Mouse (Mus musculus) forebrain, embryonic 12.5 days (tissue): ENCODE results near the gene Pold1. TPM values are rescaled to one million over a fixed set of nuclear protein-coding genes. Genes with fewer than 3 reads are reported as not detected.
A peak's percentile ranks its signal among the peaks of the same experiment; 100 is the strongest.

ENCODE experiments used
- ATAC-seq: fragments of 200-750 bp; cut with Nextera tagmentation; 2 replicates; pipeline ENCODE4 v1.8.0; 2017; ENCODE audit warnings: moderate TSS enrichment; ENCODE audit not compliant: low FRiP score
- H3K27ac ChIP-seq: fragments of 300-500 bp; sonication (generic); 2 replicates; pipeline ENCODE4 v1.5.1; 2016; ENCODE audit warnings: mild to moderate bottlenecking
- H3K27me3 ChIP-seq: fragments of 300-500 bp; sonication (generic); 2 replicates; pipeline ENCODE4 v1.6.1; 2016; ENCODE audit warnings: mild to moderate bottlenecking
- H3K36me3 ChIP-seq: fragments of 300-500 bp; sonication (generic); replicated peaks from 2 replicates; pipeline ENCODE4 v1.6.1; 2016; ENCODE audit warnings: mild to moderate bottlenecking
- H3K4me1 ChIP-seq: fragments of 300-500 bp; sonication (generic); 2 replicates; pipeline ENCODE4 v1.6.1; 2016
- H3K4me2 ChIP-seq: fragments of 300-500 bp; sonication (generic); 2 replicates; pipeline ENCODE4 v1.6.1; 2016; ENCODE audit warnings: mild to moderate bottlenecking, moderate library complexity
- H3K4me3 ChIP-seq: fragments of 300-500 bp; sonication (generic); replicated peaks from 2 replicates; pipeline ENCODE4 v1.5.1; 2016; ENCODE audit warnings: mild to moderate bottlenecking
- H3K9ac ChIP-seq: fragments of 300-500 bp; sonication (generic); 2 replicates; pipeline ENCODE4 v1.6.1; 2016; ENCODE audit warnings: mild to moderate bottlenecking
- H3K9me3 ChIP-seq: fragments of 300-500 bp; sonication (generic); 2 replicates; pipeline ENCODE4 v1.6.1; 2016
- WGBS: fragments of 180-500 bp; shearing (Covaris S2); methylation state at CpG from one replicate; pipeline ENCODE4 v1.1.7; 2016; 5-methylcytosine and 5-hydroxymethylcytosine counted together
- polyA plus RNA-seq: library from polyadenylated mRNA; unstranded; fragments of >200 nt; fragmentation: Nextera tagmentation; extraction: Ambion mirVana; gene quantifications from 2 replicates; pipeline ENCODE4 v1.2.1, GENCODE M21; 2016

The Pold1 gene
- polyA plus RNA-seq, 1 experiment from 2014 or later = 111 TPM

- no peak overlapping the region for H3K4me2 ChIP-seq
- WGBS = 72% methylated on average over 1 of the region's 1 CpGs
- peaks cover 10% of the 10 kb centered on the region; the same call in 1 of the 2 replicates for H3K36me3 ChIP-seq
- no peak overlapping the region for H3K9ac ChIP-seq
- no peak overlapping the region for H3K27ac ChIP-seq
- peaks cover 25% of the 10 kb centered on the region for H3K27me3 ChIP-seq
- peaks cover 26% of the 10 kb centered on the region for H3K4me1 ChIP-seq
- no peak overlapping the region for H3K4me3 ChIP-seq
- H3K9me3 ChIP-seq = no peaks in the 10 kb centered on the region
- ATAC-seq = no peak
These were observed 49.7 kb downstream of the Pold1 start for GRCm38 (mm10) chr7:44498922-44499321.

GRCm38 (mm10) chr7:44497361-44498055 is 51.1 kb downstream of the Pold1 start:
- Histone ChIP-seq H3K9me3 (no peaks in the 10 kb centered on the region), H3K27me3 (peaks cover 20% of the 10 kb centered on the region), H3K27ac (no peak overlapping the region), H3K4me3 (peak overlapping the region; percentile 74), H3K9ac (peak overlapping the region; percentile 84; the same call in 1 of the 2 replicates), H3K4me2 (peak overlapping the region; percentile 87), H3K4me1 (peaks cover 26% of the 10 kb centered on the region), H3K36me3 (peaks cover 20% of the 10 kb centered on the region)
- WGBS = 87% methylated on average over 10 of the region's 10 CpGs
- ATAC-seq = no peak

DNA sequence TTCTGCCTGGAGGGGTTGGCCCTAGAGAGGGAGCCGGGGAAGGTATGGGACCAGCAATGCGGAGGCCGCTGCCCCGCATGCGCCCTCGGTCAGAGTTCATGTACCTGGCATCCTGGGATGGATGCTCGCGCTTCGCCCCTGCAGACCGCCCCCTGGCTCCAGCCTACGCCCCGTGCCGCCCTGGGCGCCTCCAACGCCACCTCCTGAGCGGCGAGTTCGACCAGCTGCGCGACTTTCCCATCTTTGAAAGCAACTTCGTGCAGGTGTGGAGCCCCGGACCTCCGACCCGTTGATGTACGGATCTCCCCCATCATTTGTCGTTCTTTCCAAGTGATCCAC is 51.9 kb downstream of the Pold1 start:
- Histone ChIP-seq H3K4me1 (peaks cover 26% of the 10 kb centered on the region), H3K9ac (peak overlapping the region; percentile 84), H3K9me3 (no peaks in the 10 kb centered on the region), H3K36me3 (peaks cover 28% of the 10 kb centered on the region), H3K4me3 (peak overlapping the region; percentile 74), H3K4me2 (peak overlapping the region; percentile 87), H3K27ac (peak overlapping the region; percentile 96), H3K27me3 (peaks cover 20% of the 10 kb centered on the region)
- no peak for ATAC-seq
- under 1% methylated on average over 26 of the region's 26 CpGs for WGBS

GRCm38 (mm10) chr7:44495992-44496770 is 52.5 kb downstream of the Pold1 start, which contains the start of the genes Emc10 and Fam71e1:
TSS of gene Emc10 (minus strand) at chr7:44496529.
TSS of gene Fam71e1 (plus strand) at chr7:44496581.
- peaks cover 20% of the 10 kb centered on the region for H3K27me3 ChIP-seq
- WGBS = 1% methylated on average over 58 of the region's 58 CpGs

GRCm38 (mm10) chr7:44495086-44495485 is 53.6 kb downstream of the Pold1 start:
- Histone ChIP-seq H3K4me2 (peak overlapping the region; percentile 87), H3K9me3 (no peaks in the 10 kb centered on the region)
- 87% methylated on average over 7 of the region's 7 CpGs for WGBS

More at GRCm38 (mm10) chr7:44495992-44496770, 52.5 kb downstream of the Pold1 start, which contains the start of the genes Emc10 and Fam71e1:
- H3K27ac ChIP-seq = peak within 1 kb of the TSS; percentile 96
- peak within 1 kb of the TSS; percentile 74 for H3K4me3 ChIP-seq
- ATAC-seq = peak; percentile 96
- H3K9me3 ChIP-seq = no peaks in the 10 kb centered on the region
- peaks cover 33% of the 10 kb centered on the region for H3K36me3 ChIP-seq
- peak within 1 kb of the TSS; percentile 84 for H3K9ac ChIP-seq
- H3K4me2 ChIP-seq = peak within 1 kb of the TSS; percentile 87
- peaks cover 26% of the 10 kb centered on the region for H3K4me1 ChIP-seq

DNA sequence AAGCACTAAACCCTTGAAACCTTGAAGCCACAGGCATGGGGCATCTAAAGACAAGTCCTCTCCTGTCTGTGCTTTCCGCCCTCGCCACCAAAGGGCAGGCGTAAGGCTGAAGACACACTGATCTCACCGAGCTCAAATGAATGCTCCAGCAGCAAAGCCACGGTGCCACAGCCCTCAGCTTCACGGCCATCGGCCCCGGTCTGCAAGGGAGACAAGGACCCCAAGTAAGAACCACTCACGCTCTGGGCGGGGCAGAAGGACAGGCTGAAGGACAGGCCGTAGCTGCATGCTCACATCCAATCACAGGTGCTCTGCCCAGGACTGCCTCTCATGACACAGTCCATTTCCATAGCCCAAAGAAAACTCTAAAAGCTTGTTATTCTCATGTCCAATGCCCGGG is 54.0 kb downstream of the Pold1 start:
- no peaks in the 10 kb centered on the region for H3K9me3 ChIP-seq
- H3K27ac ChIP-seq = no peak overlapping the region
- 0 out of 2 replicates have a peak overlapping the region, but pooled peaks have one; percentile 74 for H3K4me3 ChIP-seq
- peaks cover 26% of the 10 kb centered on the region for H3K4me1 ChIP-seq
- no peak overlapping the region for H3K9ac ChIP-seq
- peaks cover 7% of the 10 kb centered on the region; the same call in 1 of the 2 replicates for H3K27me3 ChIP-seq
- peaks cover 48% of the 10 kb centered on the region for H3K36me3 ChIP-seq
- peak overlapping the region; percentile 87 for H3K4me2 ChIP-seq
- no peak for ATAC-seq
- WGBS = 92% methylated on average over 12 of the region's 12 CpGs

More at GRCm38 (mm10) chr7:44495086-44495485, 53.6 kb downstream of the Pold1 start:
- ATAC-seq = no peak
- H3K36me3 ChIP-seq = peaks cover 44% of the 10 kb centered on the region
- H3K4me1 ChIP-seq = peaks cover 26% of the 10 kb centered on the region
- H3K9ac ChIP-seq = peak overlapping the region; percentile 81; the same call in 1 of the 2 replicates
- no peak overlapping the region for H3K27ac ChIP-seq
- peaks cover 11% of the 10 kb centered on the region; the same call in 1 of the 2 replicates for H3K27me3 ChIP-seq
- H3K4me3 ChIP-seq = peak overlapping the region; percentile 74

- ATAC-seq = no peak
- Histone ChIP-seq H3K9ac (no peak overlapping the region), H3K27ac (no peak overlapping the region), H3K9me3 (no peaks in the 10 kb centered on the region), H3K4me1 (peaks cover 20% of the 10 kb centered on the region), H3K4me2 (no peak overlapping the region), H3K36me3 (peaks cover 57% of the 10 kb centered on the region), H3K27me3 (no peaks in the 10 kb centered on the region), H3K4me3 (no peak overlapping the region)
- 93% methylated on average over 21 of the region's 21 CpGs for WGBS
These were observed 56.4 kb downstream of the Pold1 start for GRCm38 (mm10) chr7:44492166-44492826.

DNA sequence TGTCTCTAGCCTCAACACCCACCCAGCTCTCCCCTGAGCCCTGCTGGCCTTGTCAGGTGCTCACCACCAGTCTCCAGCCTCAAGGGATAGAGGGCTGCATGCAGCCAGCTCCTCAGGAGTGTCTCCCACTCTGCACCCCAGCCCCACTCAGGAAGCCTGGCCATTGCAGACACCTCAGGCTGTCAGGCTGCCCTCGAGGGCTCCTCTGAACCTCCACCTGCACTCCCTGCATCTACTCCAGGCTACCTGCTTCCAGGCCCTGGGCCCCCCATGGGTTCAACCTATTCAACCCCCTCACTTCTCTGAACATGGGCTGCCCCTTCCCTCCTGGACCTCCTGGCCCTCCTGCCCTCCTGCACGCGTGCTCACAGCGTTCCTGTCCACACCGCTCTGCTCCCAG is 57.3 kb downstream of the Pold1 start:
- H3K36me3 ChIP-seq = peaks cover 57% of the 10 kb centered on the region
- H3K4me2 ChIP-seq = no peak overlapping the region
- H3K27me3 ChIP-seq = no peaks in the 10 kb centered on the region
- H3K4me1 ChIP-seq = peaks cover 14% of the 10 kb centered on the region
- no peak overlapping the region for H3K4me3 ChIP-seq
- no peaks in the 10 kb centered on the region for H3K9me3 ChIP-seq
- no peak for ATAC-seq
- no peak overlapping the region for H3K9ac ChIP-seq
- 95% methylated on average over 5 of the region's 5 CpGs for WGBS
- no peak overlapping the region for H3K27ac ChIP-seq

DNA sequence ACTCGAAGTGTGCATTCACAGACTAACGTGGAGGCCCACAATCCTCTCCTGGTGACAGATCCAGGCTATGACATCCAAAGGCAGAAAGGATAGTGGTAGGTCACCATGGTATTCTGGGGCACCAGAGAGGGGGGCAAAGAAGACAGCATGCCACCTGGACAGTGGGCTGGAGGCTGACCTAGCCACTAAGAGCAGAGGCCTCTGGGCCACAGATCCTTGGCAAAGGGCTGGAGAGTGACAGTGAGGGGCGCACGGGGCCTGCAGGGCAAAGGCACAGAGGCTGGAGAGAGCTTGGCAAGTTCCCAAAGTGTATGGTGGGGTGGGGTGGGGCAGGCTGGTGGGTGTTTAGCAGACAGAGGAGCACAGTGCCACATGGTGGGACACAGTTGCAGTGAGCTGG is 58.4 kb downstream of the Pold1 start:
- 91% methylated on average over 4 of the region's 4 CpGs for WGBS
- Histone ChIP-seq H3K9me3 (no peaks in the 10 kb centered on the region), H3K4me1 (peaks cover 8% of the 10 kb centered on the region), H3K27me3 (no peaks in the 10 kb centered on the region), H3K27ac (no peak overlapping the region), H3K36me3 (peaks cover 57% of the 10 kb centered on the region), H3K9ac (no peak overlapping the region), H3K4me3 (no peak overlapping the region), H3K4me2 (no peak overlapping the region)
- no peak for ATAC-seq

DNA sequence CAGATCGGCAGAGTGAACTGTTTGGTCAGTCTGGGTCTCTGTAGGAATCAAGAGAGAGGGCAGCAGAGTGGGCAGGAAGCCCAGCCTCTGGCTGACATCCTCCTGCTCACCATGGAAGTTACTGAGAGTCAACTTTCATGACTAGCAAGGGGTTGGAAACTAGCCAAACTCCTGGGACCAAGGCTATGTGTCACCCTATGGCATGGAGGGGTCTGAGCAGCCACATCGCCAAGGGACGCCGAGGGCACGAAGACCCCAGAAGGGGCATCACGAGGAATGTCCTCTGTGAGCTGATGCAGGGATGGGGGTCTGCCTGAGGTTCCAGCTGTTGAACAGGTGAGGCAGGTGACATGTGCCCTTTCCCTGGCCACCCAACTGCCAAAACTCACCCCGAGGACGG is 60.1 kb downstream of the Pold1 start:
- H3K36me3 ChIP-seq = peaks cover 51% of the 10 kb centered on the region

DNA sequence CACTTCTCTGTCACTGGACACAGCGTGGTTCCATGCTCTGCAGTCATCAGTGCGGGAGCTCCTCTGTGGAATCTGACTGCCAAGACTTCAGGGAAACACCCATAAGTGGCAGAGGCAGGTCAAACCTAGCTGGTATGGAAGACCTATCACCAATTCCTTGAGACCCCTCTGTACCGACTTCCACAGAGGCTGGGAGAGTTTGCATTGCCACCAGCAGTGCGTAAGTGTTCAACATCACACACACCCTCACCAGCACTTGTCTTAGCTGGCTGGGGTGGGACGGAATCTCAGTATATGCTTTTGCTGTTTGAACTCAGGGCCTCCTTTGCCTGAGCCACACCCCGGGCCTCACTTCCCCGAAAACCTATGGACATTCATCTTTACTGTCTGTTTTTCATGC is 60.7 kb downstream of the Pold1 start:
- ATAC-seq = no peak
- WGBS = 88% methylated on average over 7 of the region's 7 CpGs
- Histone ChIP-seq H3K9ac (no peak overlapping the region), H3K36me3 (peaks cover 48% of the 10 kb centered on the region), H3K4me2 (no peak overlapping the region), H3K27me3 (peaks cover 3% of the 10 kb centered on the region), H3K4me3 (no peak overlapping the region), H3K4me1 (no peaks in the 10 kb centered on the region), H3K9me3 (no peaks in the 10 kb centered on the region), H3K27ac (no peak overlapping the region)

More for the DNA sequence above, 60.1 kb downstream of the Pold1 start:
- no peak for ATAC-seq
- 97% methylated on average over 8 of the region's 8 CpGs for WGBS
- Histone ChIP-seq H3K27ac (no peak overlapping the region), H3K9ac (no peak overlapping the region), H3K4me1 (no peaks in the 10 kb centered on the region), H3K4me3 (no peak overlapping the region), H3K27me3 (no peaks in the 10 kb centered on the region), H3K9me3 (no peaks in the 10 kb centered on the region), H3K4me2 (no peak overlapping the region)
